Mouse (Mus musculus) liver, embryonic 14.5 days (tissue): Measurements from ENCODE around the gene Wrnip1. TPM values are rescaled to one million over a fixed set of nuclear protein-coding genes. Genes with fewer than 3 reads are reported as not detected.
A peak's percentile ranks its signal among the peaks of the same experiment; 100 is the strongest.

Source experiments
- ATAC-seq: fragments of 200-750 bp; cut with Nextera tagmentation; 2 replicates; pipeline ENCODE4 v1.8.0; 2017; ENCODE audit warnings: moderate number of reproducible peaks, mild to moderate bottlenecking, moderate library complexity; ENCODE audit not compliant: insufficient read depth
- DNase-seq, 3 experiments: peaks; one replicate each; pipeline ENCODE4 v3.0.0-alpha.2; 2012 to 2013; ENCODE audit warnings: low read depth in 3 of 3, low spot score in 3 of 3
- H3K27ac ChIP-seq: fragments of 300-500 bp; sonication (generic); 2 replicates; pipeline ENCODE4 v1.5.1; 2014; ENCODE audit warnings: moderate library complexity, mild to moderate bottlenecking, control low read depth, inconsistent platforms
- H3K27me3 ChIP-seq: fragments of 300-500 bp; sonication (generic); 2 replicates; pipeline ENCODE4 v1.6.1; 2014; ENCODE audit warnings: mild to moderate bottlenecking, low read length, moderate library complexity; ENCODE audit not compliant: control insufficient read depth, insufficient read depth
- H3K36me3 ChIP-seq: fragments of 300-500 bp; sonication (generic); replicated peaks from 2 replicates; pipeline ENCODE4 v1.6.1; 2014; ENCODE audit warnings: low read depth; ENCODE audit not compliant: control insufficient read depth, insufficient read depth
- H3K4me1 ChIP-seq, 2 experiments: fragments of 200-500 bp in 1 of 2; fragments of 300-500 bp in 1 of 2; sonication (generic) in 1 of 2; replicated peaks; 2 replicates each; pipeline ENCODE4 v1.6.1; 2012 to 2014; ENCODE audit warnings: antibody characterized with exemption in 1 of 2, inconsistent platforms in 1 of 2, low read length in 1 of 2; ENCODE audit not compliant: control insufficient read depth in 2 of 2, insufficient read depth in 2 of 2
- H3K4me2 ChIP-seq: fragments of 300-500 bp; sonication (generic); 2 replicates; pipeline ENCODE4 v1.6.1; 2014; ENCODE audit warnings: low read depth, mild to moderate bottlenecking, control low read depth, moderate library complexity
- H3K4me3 ChIP-seq, 2 experiments: fragments of 200-500 bp in 1 of 2; fragments of 300-500 bp in 1 of 2; sonication (generic) in 1 of 2; 2 replicates each; pipeline ENCODE4 v1.5.1; 2012 to 2014; ENCODE audit warnings: low read depth in 2 of 2, low read length in 2 of 2, mild to moderate bottlenecking in 2 of 2, control low read depth in 1 of 2, inconsistent platforms in 1 of 2, moderate library complexity in 1 of 2; ENCODE audit not compliant: insufficient read depth in 1 of 2
- H3K9ac ChIP-seq: fragments of 300-500 bp; sonication (generic); replicated peaks from 2 replicates; pipeline ENCODE4 v1.6.1; 2014; ENCODE audit warnings: mild to moderate bottlenecking, control low read depth, moderate library complexity
- H3K9me3 ChIP-seq: fragments of 300-500 bp; sonication (generic); 2 replicates; pipeline ENCODE4 v1.6.1; 2016; ENCODE audit warnings: low read length, mixed read lengths; ENCODE audit not compliant: control insufficient read depth
- CTCF ChIP-seq: IDR thresholded peaks from 2 replicates; pipeline ENCODE4 v1.5.1; 2016; ENCODE audit warnings: antibody characterized with exemption, low read depth, control low read depth
- EP300 ChIP-seq: IDR thresholded peaks from 2 replicates; pipeline ENCODE4 v1.6.1; 2016; ENCODE audit warnings: antibody characterized with exemption, low read depth
- WGBS: fragments of 180-500 bp; shearing (Covaris S2); extraction: QIAGEN DNeasy Blood & Tissue Kit; methylation state at CpG from one replicate; pipeline ENCODE4 v1.1.7; 2014; ENCODE audit not compliant: insufficient replicate concordance; 5-methylcytosine and 5-hydroxymethylcytosine counted together
- polyA plus RNA-seq, 2 experiments: library from polyadenylated mRNA; depleted of rRNA in 1 of 2; stranded (reverse) in 1 of 2; unstranded in 1 of 2; fragments of >200 nt; fragmentation: Nextera tagmentation in 1 of 2; extraction: Ambion mirVana in 1 of 2; gene quantifications; 2 replicates each; pipeline versions ENCODE4 v1.2.1 to v1.2.3; 2012 to 2014

The Wrnip1 gene
- polyA plus RNA-seq, 2 experiments, result 6.0 to 16.3 TPM

DNA sequence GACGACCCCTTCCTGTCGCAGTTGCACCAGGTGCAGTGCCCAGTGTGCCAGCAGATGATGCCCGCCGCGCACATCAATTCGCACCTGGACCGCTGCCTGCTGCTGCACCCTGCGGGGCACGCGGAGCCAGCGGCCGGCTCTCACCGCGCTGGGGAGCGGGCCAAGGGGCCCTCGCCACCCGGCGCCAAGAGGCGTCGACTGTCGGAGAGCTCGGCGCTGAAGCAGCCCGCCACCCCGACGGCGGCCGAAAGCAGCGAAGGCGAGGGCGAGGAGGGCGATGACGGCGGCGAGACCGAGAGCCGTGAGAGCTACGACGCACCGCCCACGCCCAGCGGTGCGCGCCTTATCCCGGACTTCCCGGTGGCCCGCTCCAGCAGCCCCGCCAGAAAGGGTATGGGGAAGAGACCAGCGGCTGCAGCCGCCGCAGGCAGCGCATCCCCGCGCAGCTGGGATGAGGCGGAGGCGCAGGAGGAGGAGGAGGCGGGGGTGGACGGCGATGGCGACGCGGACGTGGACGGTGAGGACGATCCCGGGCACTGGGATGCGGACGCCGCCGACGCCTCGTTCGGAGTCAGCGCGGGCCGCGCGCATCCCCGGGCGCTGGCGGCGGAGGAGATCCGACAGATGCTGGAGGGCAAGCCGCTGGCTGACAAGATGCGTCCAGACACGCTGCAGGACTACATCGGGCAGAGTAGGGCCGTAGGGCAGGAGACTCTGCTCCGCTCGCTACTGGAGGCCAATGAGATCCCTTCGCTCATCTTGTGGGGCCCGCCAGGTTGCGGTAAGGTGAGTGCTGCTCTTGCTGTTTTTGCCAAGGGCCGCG lies 632 bp downstream of the Wrnip1 start, which contains the start of gene D930007J09Rik:
Gene D930007J09Rik (minus strand): TSS at position 591 of the 823 bp plus-strand sequence.
- H3K36me3 ChIP-seq, result peaks cover 5% of the 10 kb centered on the region
- peak within 1 kb of the TSS; percentile 71 to 95 for H3K4me3 ChIP-seq
- H3K27ac ChIP-seq, result peak within 1 kb of the TSS; percentile 30; the same call in 1 of the 2 replicates
- H3K9me3 ChIP-seq, result no peaks in the 10 kb centered on the region
- peak within 1 kb of the TSS; percentile 98 for H3K4me2 ChIP-seq
- peaks cover 5 to 6% of the 10 kb centered on the region in 2 experiments; a peak in 3 of 4 replicates for H3K4me1 ChIP-seq
- DNase-seq (peak in 1 of 3 experiments; percentile 17), ATAC-seq (peak; percentile 56)
- no peaks in the 10 kb centered on the region for H3K27me3 ChIP-seq
- WGBS, result under 1% methylated on average over 91 of the region's 95 CpGs
- no peak for TF ChIP-seq CTCF
- no peak for TF ChIP-seq EP300
- H3K9ac ChIP-seq, result peak within 1 kb of the TSS; percentile 82

DNA sequence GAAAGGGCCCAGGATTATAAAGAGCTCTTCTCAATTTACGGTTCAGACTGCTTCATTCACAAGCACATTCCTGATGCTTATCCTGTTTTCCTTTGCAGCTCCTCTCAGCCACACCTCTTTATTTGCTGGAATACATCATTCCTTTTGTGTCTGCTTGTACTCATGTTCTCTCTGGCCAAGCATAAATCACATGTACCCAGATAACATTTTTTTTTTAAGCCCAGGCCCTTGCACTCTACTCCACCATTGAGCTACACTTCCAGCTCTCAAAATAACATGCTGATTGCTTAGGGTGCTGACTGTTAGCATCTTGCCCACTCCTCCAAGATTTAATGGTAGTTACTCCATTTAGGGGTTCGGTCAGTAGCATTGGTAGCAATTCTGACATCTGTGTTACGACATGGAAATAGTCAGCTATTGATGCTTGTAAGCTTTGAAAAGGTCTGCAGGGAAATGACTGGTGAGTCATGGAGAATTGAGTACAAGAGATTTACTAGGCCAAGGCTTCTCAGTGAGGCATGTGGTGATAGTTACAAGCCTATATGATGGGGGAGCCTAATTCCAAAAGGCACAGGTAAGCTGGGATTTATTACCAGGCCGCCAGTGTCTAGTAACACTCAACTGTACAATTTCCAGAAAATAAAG lies 2.0 kb downstream of the Wrnip1 start:
- no peak overlapping the region for H3K27ac ChIP-seq
- H3K4me1 ChIP-seq, result peaks cover 5 to 6% of the 10 kb centered on the region in 2 experiments; a peak in 3 of 4 replicates
- peaks cover 11% of the 10 kb centered on the region for H3K36me3 ChIP-seq
- peak overlapping the region; percentile 10; the same call in 1 of the 2 replicates for H3K9ac ChIP-seq
- no peaks in the 10 kb centered on the region for H3K27me3 ChIP-seq
- DNase-seq, result no peak
- H3K4me3 ChIP-seq, result peak overlapping the region in 1 of 2 experiments; percentile 95; a peak in 2 of 4 replicates
- H3K4me2 ChIP-seq, result peak overlapping the region; percentile 98
- H3K9me3 ChIP-seq, result no peaks in the 10 kb centered on the region
- TF ChIP-seq EP300 (no peak), CTCF (no peak)
- 87% methylated on average over 4 of the region's 4 CpGs for WGBS
- ATAC-seq, result no peak

DNA sequence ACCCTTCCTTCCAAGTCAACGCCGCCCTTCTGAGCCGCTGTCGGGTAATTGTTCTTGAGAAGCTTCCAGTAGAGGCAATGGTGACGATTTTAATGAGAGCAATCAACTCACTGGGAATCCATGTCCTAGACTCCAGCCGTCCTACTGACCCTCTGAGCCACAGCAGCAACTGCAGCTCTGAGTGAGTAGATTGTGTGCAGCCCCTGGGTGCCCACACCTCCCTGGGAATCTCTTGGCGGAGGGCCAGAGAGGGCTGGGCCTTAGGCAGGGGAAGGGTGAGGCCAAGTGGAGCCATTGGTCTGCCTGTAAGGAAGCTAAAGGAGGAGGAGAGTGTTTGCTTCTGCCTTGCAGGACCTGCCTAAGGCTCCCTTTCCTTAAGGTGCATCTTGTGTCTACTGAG lies 5.0 kb downstream of the Wrnip1 start:
- ATAC-seq (no peak), DNase-seq (no peak)
- Histone ChIP-seq H3K36me3 (peaks cover 11% of the 10 kb centered on the region), H3K9me3 (no peaks in the 10 kb centered on the region), H3K4me1 (peaks cover 4 to 5% of the 10 kb centered on the region in 2 experiments; a peak in 3 of 4 replicates), H3K4me2 (no peak overlapping the region), H3K27ac (no peak overlapping the region), H3K9ac (no peak overlapping the region), H3K4me3 (no peak overlapping the region), H3K27me3 (no peaks in the 10 kb centered on the region)
- TF ChIP-seq CTCF (no peak), EP300 (no peak)
- 89% methylated on average over 7 of the region's 7 CpGs for WGBS

DNA sequence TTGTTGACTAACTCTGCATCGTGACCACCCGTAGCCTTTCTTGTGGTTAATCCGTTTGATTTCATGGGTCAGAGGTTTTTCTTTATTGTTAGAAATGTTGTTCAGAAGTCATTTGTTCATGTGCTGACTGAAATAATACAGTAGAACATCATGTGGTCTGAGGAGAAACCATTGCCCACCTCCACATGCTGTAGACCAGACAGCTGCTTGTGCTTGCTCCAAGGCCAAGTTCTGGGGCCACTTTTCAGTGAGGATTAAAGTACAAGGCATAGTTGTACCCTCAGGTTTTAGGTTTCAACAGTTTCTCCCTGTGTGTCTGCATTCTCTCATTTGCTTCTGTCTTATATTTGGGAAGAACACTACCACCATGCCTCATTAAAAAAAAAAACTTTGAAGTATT lies 5.8 kb downstream of the Wrnip1 start:
- no peak overlapping the region for H3K4me3 ChIP-seq
- H3K36me3 ChIP-seq, result peaks cover 11% of the 10 kb centered on the region
- 70% methylated on average over 3 of the region's 3 CpGs for WGBS
- ATAC-seq, result no peak
- no peaks in the 10 kb centered on the region for H3K9me3 ChIP-seq
- peaks cover 4 to 5% of the 10 kb centered on the region in 2 experiments; a peak in 3 of 4 replicates for H3K4me1 ChIP-seq
- no peak overlapping the region for H3K9ac ChIP-seq
- DNase-seq, result no peak
- no peak for TF ChIP-seq EP300
- H3K27ac ChIP-seq, result no peak overlapping the region
- H3K4me2 ChIP-seq, result no peak overlapping the region
- H3K27me3 ChIP-seq, result no peaks in the 10 kb centered on the region

DNA sequence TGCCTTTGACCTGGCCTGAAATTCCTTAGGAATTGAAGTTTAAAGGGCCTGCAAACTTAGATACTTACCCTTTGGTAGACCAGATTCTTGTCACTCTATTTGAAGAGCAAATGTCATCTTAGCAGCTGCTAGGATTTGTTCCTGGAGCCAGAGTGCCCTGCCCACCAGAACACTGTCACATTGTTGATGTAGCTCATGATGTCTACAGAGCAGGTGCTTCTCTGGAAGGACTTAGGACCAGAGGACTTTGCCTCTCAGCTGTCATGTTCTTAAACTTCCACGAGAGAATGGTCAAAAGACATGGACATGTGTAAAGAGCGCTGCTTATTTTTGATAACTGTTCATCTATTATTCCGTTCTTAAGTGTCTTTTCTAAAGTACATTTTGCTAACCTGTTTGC lies 17.4 kb downstream of the Wrnip1 start:
- no peak for TF ChIP-seq EP300
- TF ChIP-seq CTCF, result no peak
- Histone ChIP-seq H3K27me3 (no peaks in the 10 kb centered on the region), H3K36me3 (peaks cover 25% of the 10 kb centered on the region), H3K4me1 (no peaks in the 10 kb centered on the region), H3K4me3 (no peak overlapping the region), H3K9me3 (no peaks in the 10 kb centered on the region), H3K4me2 (no peak overlapping the region), H3K9ac (no peak overlapping the region), H3K27ac (no peak overlapping the region)
- 70% methylated on average over 3 of the region's 3 CpGs for WGBS
- DNase-seq, result no peak
- no peak for ATAC-seq
